ENCODE assay signal across 9 mouse cellular contexts in genomic region chr12:111238778-111239177, GRCm38 (mm10). TPM values are rescaled to one million over a fixed set of nuclear protein-coding genes. Genes with fewer than 3 reads are reported as not detected.
DNase-seq lines count a peak whose midpoint lies in the region; ATAC-seq lines count a peak whose summit lies in the region.
"Had no signal": no experiment of that assay in that cellular context is flagged by ENCODE, and none has a peak within 500 bp of the region (broad histone marks: within the 10 kb centered on the region; RNA-seq: fewer than 3 reads in every experiment).

No protein-coding gene starts in this region.

- no peak overlapping the region for H3K4me2 ChIP-seq in midbrain, embryonic 14.5 days (ENCODE audit: low read length)
- H3K4me2 ChIP-seq in kidney, embryonic 14.5 days (replicated peaks; ENCODE audit: low read depth, low read length): no peak overlapping the region

- no peaks in the 10 kb centered on the region for H3K9me3 ChIP-seq in midbrain, embryonic 14.5 days (ENCODE audit: control insufficient read depth, low read length)
- no peaks in the 10 kb centered on the region for H3K9me3 ChIP-seq in midbrain, embryonic 10.5 days (replicated peaks)
- H3K9me3 ChIP-seq in kidney, embryonic 14.5 days (ENCODE audit: control insufficient read depth, low read length): no peaks in the 10 kb centered on the region

- H3K9ac ChIP-seq in midbrain, embryonic 14.5 days (replicated peaks; ENCODE audit: low read length): no peak overlapping the region
- no peak overlapping the region for H3K9ac ChIP-seq in kidney, embryonic 14.5 days (ENCODE audit: low read depth, low read length)

- WGBS in midbrain, embryonic 14.5 days: 58% methylated on average over 4 of the region's 4 CpGs
- 62% methylated on average over 4 of the region's 4 CpGs for WGBS in midbrain, embryonic 10.5 days
- 38% methylated on average over 4 of the region's 4 CpGs for WGBS in kidney, embryonic 14.5 days

- ATAC-seq in midbrain, embryonic 14.5 days (ENCODE audit: low FRiP score, low TSS enrichment): no peak
- ATAC-seq in kidney, embryonic 14.5 days (ENCODE audit: low FRiP score, low TSS enrichment): no peak; the same call in 1 of the 2 replicates
- no peak for ATAC-seq in activated CD4-positive, CD25-positive, alpha-beta regulatory T cell, adult 4 months

- H3K36me3 ChIP-seq in midbrain, embryonic 14.5 days (ENCODE audit: control insufficient read depth, insufficient read depth, low read length): peaks cover 21% of the 10 kb centered on the region
- peaks cover 75% of the 10 kb centered on the region for H3K36me3 ChIP-seq in midbrain, embryonic 10.5 days
- H3K36me3 ChIP-seq in kidney, embryonic 14.5 days (ENCODE audit: control insufficient read depth, insufficient read depth, low read length): peaks cover 7% of the 10 kb centered on the region; the same call in 1 of the 2 replicates

- no peak overlapping the region for H3K4me3 ChIP-seq in midbrain, embryonic 14.5 days (replicated peaks; ENCODE audit: low read depth, low read length)
- no peak overlapping the region for H3K4me3 ChIP-seq in midbrain, embryonic 10.5 days
- no peak overlapping the region for H3K4me3 ChIP-seq in kidney, embryonic 14.5 days (ENCODE audit: low read length)

- H3K27ac ChIP-seq in midbrain, embryonic 14.5 days (replicated peaks; ENCODE audit: low read depth, low read length): no peak overlapping the region
- no peak overlapping the region for H3K27ac ChIP-seq in midbrain, embryonic 10.5 days (replicated peaks)
- peak overlapping the region; percentile 71 for H3K27ac ChIP-seq in kidney, embryonic 14.5 days (ENCODE audit: low read depth, low read length)

- H3K27me3 ChIP-seq in midbrain, embryonic 14.5 days (ENCODE audit: control insufficient read depth, insufficient read depth, low read length): no peaks in the 10 kb centered on the region
- H3K27me3 ChIP-seq in midbrain, embryonic 10.5 days (ENCODE audit: low read depth, poor library complexity, severe bottlenecking): no peaks in the 10 kb centered on the region
- no peaks in the 10 kb centered on the region for H3K27me3 ChIP-seq in kidney, embryonic 14.5 days (ENCODE audit: control insufficient read depth, insufficient read depth, low read length)

- H3K4me1 ChIP-seq in midbrain, embryonic 14.5 days (ENCODE audit: control insufficient read depth, insufficient read depth, low read length): no peaks in the 10 kb centered on the region
- no peaks in the 10 kb centered on the region for H3K4me1 ChIP-seq in midbrain, embryonic 10.5 days
- H3K4me1 ChIP-seq in kidney, embryonic 14.5 days (ENCODE audit: control insufficient read depth, insufficient read depth, low read length): peaks cover 24% of the 10 kb centered on the region

- DNase-seq in adrenal gland, postnatal 10 days: peak; percentile 37
- DNase-seq in adrenal gland, adult 8-10 months: no peak
- peak; percentile 37 for DNase-seq in midbrain, embryonic 14.5 days
- no peak for DNase-seq in midbrain, embryonic 10.5 days (ENCODE audit: low spot score)
- peak; percentile 56 to 67 for DNase-seq in thymus, adult 18-20 months
- no peak for DNase-seq in MN1 (ENCODE audit: low spot score)

RNA-seq across cellular contexts. Expression of gene Amn, which starts 32.1 kb away (rescaled TPM):
- total RNA-seq in adrenal gland, postnatal 10 days (2021): under 1 TPM in 1 of 2 experiments, not detected in 1; 0.27 TPM
- total RNA-seq in adrenal gland, adult 8-10 months (2022): under 1 TPM in 1 of 4 experiments, not detected in 3; 0.32 TPM
- 5.3 and 8.9 TPM in 2 replicates for polyA plus RNA-seq in midbrain, embryonic 14.5 days (2014; fragmentation: Nextera tagmentation; extraction: Ambion mirVana)
- polyA plus RNA-seq in midbrain, embryonic 10.5 days (2016; fragmentation: Nextera tagmentation; extraction: Ambion mirVana): 0.11 and 0.17 TPM in 2 replicates
- polyA plus RNA-seq in kidney, embryonic 14.5 days (2014; fragmentation: Nextera tagmentation; extraction: Ambion mirVana): 7.8 and 14.5 TPM in 2 replicates
- not detected for polyA plus RNA-seq in activated CD4-positive, CD25-positive, alpha-beta regulatory T cell, adult 4 months (2017; shearing (Covaris generic))

RNA-seq across cellular contexts. Expression of gene 4930595D18Rik, which starts 54.5 kb away (rescaled TPM):
- total RNA-seq in adrenal gland, postnatal 10 days (2021): not detected
- not detected for total RNA-seq in adrenal gland, adult 8-10 months (2022)
- polyA plus RNA-seq in midbrain, embryonic 14.5 days (2014; fragmentation: Nextera tagmentation; extraction: Ambion mirVana): not detected in 2 replicates
- polyA plus RNA-seq in midbrain, embryonic 10.5 days (2016; fragmentation: Nextera tagmentation; extraction: Ambion mirVana): not detected in 2 replicates
- polyA plus RNA-seq in kidney, embryonic 14.5 days (2014; fragmentation: Nextera tagmentation; extraction: Ambion mirVana): not detected in 2 replicates
- 1 to 10 TPM in 1 of 2 experiments, not detected in 1; 2.8 TPM for polyA plus RNA-seq in activated CD4-positive, CD25-positive, alpha-beta regulatory T cell, adult 4 months (2017; shearing (Covaris generic))
- total RNA-seq: left cerebral cortex, adult 8-10 months had no signal

Comparison
In these comparisons a context has a peak if more than half of its experiments do, and no peak if none do; other contexts are left out.
1. DNase-seq: peak in adrenal gland, postnatal 10 days (single experiment), midbrain, embryonic 14.5 days (single experiment) and thymus, adult 18-20 months (2 of 2); none in adrenal gland, adult 8-10 months (single experiment), midbrain, embryonic 10.5 days (single experiment) and MN1 (single experiment).